Mouse (Mus musculus): ENCODE results near the gene Hsph1. TPM values are rescaled to one million over a fixed set of nuclear protein-coding genes. Genes with fewer than 3 reads are reported as not detected.
A peak's percentile ranks its signal among the peaks of the same experiment; 100 is the strongest.

Gene Hsph1
- polyA plus RNA-seq, 1 experiment from 2014 or later: 105 TPM

DNA sequence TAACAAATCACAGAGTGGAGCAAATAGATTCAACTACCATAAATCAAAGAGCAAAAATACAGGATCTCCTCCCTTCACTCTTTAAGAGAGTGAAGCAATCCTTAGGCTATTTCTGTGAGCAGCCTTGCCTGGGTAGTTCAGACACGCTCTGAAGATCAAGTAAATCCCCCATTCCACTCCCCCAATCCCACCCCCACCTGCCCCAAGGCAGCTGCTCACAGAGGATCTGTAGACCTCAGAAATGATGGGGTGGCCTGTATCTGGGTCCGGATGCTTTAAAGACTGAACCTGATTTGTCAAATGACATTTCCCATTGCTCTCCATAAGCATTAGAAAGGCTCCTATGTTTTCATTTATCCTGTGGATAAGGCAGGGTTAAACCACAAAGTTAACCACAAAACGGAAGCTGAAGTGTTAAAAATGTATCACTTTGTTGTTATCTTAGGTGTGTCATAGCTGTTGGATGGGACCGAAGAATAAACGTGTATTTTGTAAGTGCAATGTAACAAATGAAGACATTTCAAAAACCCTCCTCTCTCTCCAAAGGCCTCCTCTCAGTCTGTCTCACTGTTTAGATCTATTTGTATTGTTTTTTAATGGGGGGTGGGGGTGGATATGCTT is 53.4 kb downstream of the Hsph1 start:
- no peak overlapping the region for H3K4me2 ChIP-seq
- H3K4me3 ChIP-seq: no peak overlapping the region
- no peaks in the 10 kb centered on the region for H3K9me3 ChIP-seq
- no peaks in the 10 kb centered on the region for H3K36me3 ChIP-seq (replicated peaks)
- no peak overlapping the region for H3K9ac ChIP-seq
- WGBS: 60% methylated on average over 5 of the region's 5 CpGs
- peak overlapping the region; percentile 23; the same call in 1 of the 2 replicates for H3K27ac ChIP-seq
- H3K27me3 ChIP-seq (replicated peaks): no peaks in the 10 kb centered on the region
- peaks cover 13% of the 10 kb centered on the region for H3K4me1 ChIP-seq
- no peak for ATAC-seq (replicated peaks)

DNA sequence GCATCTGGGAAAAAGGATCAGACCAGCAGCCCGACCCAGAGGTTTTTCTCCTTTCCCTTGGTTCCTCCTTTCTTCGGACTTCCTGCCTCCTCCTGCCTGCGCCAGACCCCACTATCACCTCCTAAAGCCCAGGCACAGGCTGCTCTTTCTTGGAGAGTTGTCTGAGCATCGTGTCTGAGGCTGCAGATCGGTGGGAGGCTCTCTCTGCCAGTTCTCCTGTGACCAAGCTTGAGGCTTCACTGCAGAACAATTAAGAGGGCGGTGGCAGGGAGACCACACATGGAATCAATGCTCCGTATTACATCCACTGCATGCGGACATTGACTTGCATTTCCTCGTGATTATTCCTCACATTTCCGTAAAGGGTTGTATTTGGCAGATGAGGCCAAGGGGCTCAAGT is 58.7 kb downstream of the Hsph1 start:
- ATAC-seq (replicated peaks): no peak
- WGBS: 26% methylated on average over 10 of the region's 10 CpGs
- no peak overlapping the region for H3K9ac ChIP-seq

DNA sequence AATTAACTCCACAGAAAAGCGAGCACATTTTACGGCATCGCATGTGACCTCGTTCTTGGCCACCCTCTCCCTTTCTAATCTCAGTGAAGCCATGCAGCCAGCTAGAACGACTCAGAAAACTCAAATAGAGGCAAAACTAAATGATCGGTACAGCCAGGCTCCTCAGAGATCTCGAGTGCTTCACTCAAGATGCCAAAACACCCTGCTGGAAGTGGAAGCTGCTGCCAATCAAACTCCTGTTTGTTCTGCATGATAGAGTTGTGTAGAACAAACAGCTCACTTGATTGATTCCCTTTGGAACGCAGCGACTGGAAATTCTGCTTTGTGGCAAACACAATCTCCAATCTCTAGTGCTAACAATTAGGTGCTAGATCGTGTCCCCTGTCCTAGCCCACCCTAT is 59.2 kb downstream of the Hsph1 start:
- H3K36me3 ChIP-seq (replicated peaks): no peaks in the 10 kb centered on the region
- H3K27ac ChIP-seq: peak overlapping the region; percentile 58
- H3K27me3 ChIP-seq (replicated peaks): no peaks in the 10 kb centered on the region
- no peak overlapping the region for H3K4me2 ChIP-seq
- ATAC-seq (replicated peaks): no peak
- peaks cover 11% of the 10 kb centered on the region for H3K4me1 ChIP-seq
- H3K9ac ChIP-seq: no peak overlapping the region
- no peaks in the 10 kb centered on the region for H3K9me3 ChIP-seq
- H3K4me3 ChIP-seq: no peak overlapping the region
- 38% methylated on average over 10 of the region's 10 CpGs for WGBS

More for the DNA sequence above, 58.7 kb downstream of the Hsph1 start:
- Histone ChIP-seq H3K4me3 (no peak overlapping the region), H3K9me3 (no peaks in the 10 kb centered on the region), H3K4me1 (peaks cover 11% of the 10 kb centered on the region), H3K27ac (peak overlapping the region; percentile 58), H3K4me2 (no peak overlapping the region), H3K36me3 (replicated peaks) (no peaks in the 10 kb centered on the region), H3K27me3 (replicated peaks) (no peaks in the 10 kb centered on the region)

DNA sequence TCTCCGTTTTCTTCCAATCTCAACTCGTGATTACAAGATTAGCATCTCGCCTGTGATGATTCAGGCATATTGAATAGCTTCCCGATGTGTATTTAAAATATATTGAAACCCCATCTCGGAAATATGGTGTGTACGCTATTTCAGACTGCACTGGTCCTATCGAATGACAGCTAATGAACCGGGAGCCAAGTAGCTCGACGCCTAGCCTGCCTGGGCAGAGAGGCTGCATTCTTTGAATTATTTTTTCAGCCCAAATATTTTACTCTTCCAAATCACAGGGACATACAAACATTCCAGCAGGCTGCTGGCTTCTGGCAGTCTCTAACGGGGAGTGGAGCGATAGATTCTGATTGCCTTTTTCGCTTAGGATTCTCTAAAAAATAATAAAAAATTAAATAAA is 67.2 kb downstream of the Hsph1 start:
- H3K9ac ChIP-seq: no peak overlapping the region
- no peak overlapping the region for H3K4me2 ChIP-seq
- no peak overlapping the region for H3K4me3 ChIP-seq
- H3K4me1 ChIP-seq: peaks cover 19% of the 10 kb centered on the region
- no peak for ATAC-seq (replicated peaks)
- H3K27ac ChIP-seq: no peak overlapping the region
- no peaks in the 10 kb centered on the region for H3K36me3 ChIP-seq (replicated peaks)
- 82% methylated on average over 13 of the region's 13 CpGs for WGBS
- H3K9me3 ChIP-seq: no peaks in the 10 kb centered on the region
- no peaks in the 10 kb centered on the region for H3K27me3 ChIP-seq (replicated peaks)

DNA sequence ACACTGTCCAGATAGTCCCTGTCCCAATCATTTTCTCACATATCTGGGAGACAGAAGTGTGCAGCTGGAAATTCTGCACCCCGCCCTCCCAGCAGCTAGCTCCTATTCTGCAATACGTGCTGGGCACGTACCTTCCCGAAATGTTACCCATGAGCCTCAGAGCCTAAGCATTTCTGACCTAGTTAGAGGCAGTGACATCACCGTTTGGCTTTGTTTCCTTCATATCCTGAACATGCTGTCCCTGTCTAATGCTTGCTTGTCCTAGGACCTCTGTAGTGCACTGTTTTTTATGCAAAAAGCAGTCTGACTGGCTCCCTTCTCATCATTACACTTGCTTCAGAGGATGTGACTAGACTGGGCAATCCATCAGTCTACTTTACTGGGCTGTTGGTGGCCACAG is 69.2 kb downstream of the Hsph1 start:
- Histone ChIP-seq H3K27ac (no peak overlapping the region), H3K9me3 (no peaks in the 10 kb centered on the region), H3K4me3 (no peak overlapping the region), H3K9ac (no peak overlapping the region), H3K4me2 (no peak overlapping the region), H3K4me1 (peaks cover 24% of the 10 kb centered on the region), H3K27me3 (replicated peaks) (no peaks in the 10 kb centered on the region), H3K36me3 (replicated peaks) (no peaks in the 10 kb centered on the region)
- ATAC-seq (replicated peaks): no peak
- 68% methylated on average over 5 of the region's 5 CpGs for WGBS

- Histone ChIP-seq H3K4me3 (no peak overlapping the region), H3K9me3 (no peaks in the 10 kb centered on the region), H3K27me3 (replicated peaks) (no peaks in the 10 kb centered on the region), H3K9ac (0 out of 2 replicates have a peak overlapping the region, but pooled peaks have one; percentile 20), H3K36me3 (replicated peaks) (no peaks in the 10 kb centered on the region), H3K27ac (peak overlapping the region; percentile 62), H3K4me2 (no peak overlapping the region), H3K4me1 (peaks cover 33% of the 10 kb centered on the region)
- ATAC-seq (replicated peaks): peak; percentile 40
- 23% methylated on average over 11 of the region's 11 CpGs for WGBS
These were observed 70.2 kb downstream of the Hsph1 start for GRCm38 (mm10) chr5:149566026-149566425.

Other genes starting within 250 kb of the Hsph1 start
- gene Medag, start 224.6 kb downstream of the Hsph1 start, polyA plus RNA-seq (2015; fragmentation: Nextera tagmentation; extraction: Ambion mirVana): 2.6 and 2.7 TPM in 2 replicates
- gene Tex26, start 196.7 kb downstream of the Hsph1 start, polyA plus RNA-seq (2015; fragmentation: Nextera tagmentation; extraction: Ambion mirVana): 0.92 and 1.1 TPM in 2 replicates
- gene Wdr95, start 107.7 kb downstream of the Hsph1 start, polyA plus RNA-seq (2015; fragmentation: Nextera tagmentation; extraction: Ambion mirVana): 0.14 and 0.27 TPM in 2 replicates
- 14.7 and 15.7 TPM in 2 replicates for gene B3glct, start 41.9 kb upstream of the Hsph1 start, polyA plus RNA-seq (2015; fragmentation: Nextera tagmentation; extraction: Ambion mirVana)

All from midbrain, embryonic 15.5 days (tissue).